Mouse (Mus musculus) CH12.LX (cell line): ENCODE data around the gene Ptprm. TPM values are rescaled to one million over a fixed set of nuclear protein-coding genes. Genes with fewer than 3 reads are reported as not detected.

Source experiments
- DNase-seq: peaks from one replicate; pipeline ENCODE4 v3.0.0-alpha.2; 2013; ENCODE audit errors: extremely low read depth
- H3K27ac ChIP-seq: 2 replicates; pipeline ENCODE4 v1.5.1; 2012; ENCODE audit warnings: low read depth, mild to moderate bottlenecking, control low read depth, moderate library complexity; ENCODE audit not compliant: insufficient read depth
- H3K27me3 ChIP-seq: replicated peaks from 2 replicates; pipeline ENCODE3; 2012; ENCODE audit warnings: inconsistent platforms
- H3K36me3 ChIP-seq, 2 experiments: replicated peaks in 1 of 2; 2 replicates each; pipeline versions ENCODE3 to v1.6.1; 2012; ENCODE audit warnings: inconsistent platforms in 1 of 2, low read length in 1 of 2, mild to moderate bottlenecking in 1 of 2, mixed read lengths in 1 of 2, moderate library complexity in 1 of 2; ENCODE audit not compliant: control insufficient read depth in 1 of 2, insufficient read depth in 1 of 2
- H3K4me1 ChIP-seq, 2 experiments: 2 replicates each; pipeline ENCODE4 v1.6.1; 2012; ENCODE audit warnings: inconsistent platforms in 1 of 2, moderate library complexity in 1 of 2; ENCODE audit not compliant: insufficient read depth in 2 of 2, control insufficient read depth in 1 of 2
- H3K4me2 ChIP-seq: 2 replicates; pipeline ENCODE4 v1.6.1; 2012; ENCODE audit warnings: low read depth, mild to moderate bottlenecking, control low read depth; ENCODE audit not compliant: poor library complexity, insufficient read depth, severe bottlenecking
- H3K4me3 ChIP-seq, 3 experiments: fragments of 150-350 bp in 1 of 3; sonication (generic) in 1 of 3; replicated peaks in 1 of 3; 2 replicates each; pipeline versions ENCODE3 to v1.5.1; 2011 to 2012; ENCODE audit warnings: low read depth in 2 of 3, low read length in 2 of 3, mild to moderate bottlenecking in 2 of 3, moderate library complexity in 2 of 3, control low read depth in 1 of 3, improper control_type of control experiment in 1 of 3, inconsistent platforms in 1 of 3, mixed read lengths in 1 of 3; ENCODE audit not compliant: poor library complexity in 1 of 3
- H3K79me2 ChIP-seq: replicated peaks from 2 replicates; pipeline ENCODE4 v1.6.1; 2012; ENCODE audit warnings: mild to moderate bottlenecking, moderate library complexity; ENCODE audit not compliant: control insufficient read depth, poor library complexity, insufficient read depth, severe bottlenecking; ENCODE audit errors: extremely low read depth
- H3K9ac ChIP-seq: 2 replicates; pipeline ENCODE4 v1.6.1; 2012; ENCODE audit warnings: low read depth, mild to moderate bottlenecking, control low read depth, moderate library complexity; ENCODE audit not compliant: insufficient read depth
- H3K9me3 ChIP-seq: replicated peaks from 2 replicates; pipeline ENCODE3; 2012; ENCODE audit warnings: low read length, inconsistent platforms, mixed read lengths
- GABPA ChIP-seq: IDR thresholded peaks from 2 replicates; pipeline ENCODE4 v1.6.1; 2012; ENCODE audit warnings: low read depth, low read length, improper control_type of control experiment, inconsistent platforms; ENCODE audit not compliant: insufficient replicate concordance
- HCFC1 ChIP-seq: IDR thresholded peaks from 2 replicates; pipeline ENCODE4 v1.6.1; 2012; ENCODE audit warnings: low read depth, mild to moderate bottlenecking, inconsistent platforms, low read length, improper control_type of control experiment
- JUND ChIP-seq: conservative IDR thresholded peaks from 2 replicates; pipeline ENCODE4 v1.6.1; 2011; ENCODE audit warnings: low read depth, low read length, improper control_type of control experiment
- MAFK ChIP-seq: IDR thresholded peaks from 2 replicates; pipeline ENCODE4 v1.6.1; 2011; ENCODE audit warnings: low read length, improper control_type of control experiment; ENCODE audit not compliant: insufficient replicate concordance
- MAX ChIP-seq: IDR thresholded peaks from 2 replicates; pipeline ENCODE4 v1.6.1; 2011; ENCODE audit warnings: low read length, improper control_type of control experiment
- MEF2A ChIP-seq: IDR thresholded peaks from 2 replicates; pipeline ENCODE4 v1.6.1; 2014; ENCODE audit warnings: low read depth, mild to moderate bottlenecking, inconsistent platforms, low read length, improper control_type of control experiment, borderline replicate concordance
- MXI1 ChIP-seq: IDR thresholded peaks from 2 replicates; pipeline ENCODE4 v1.6.1; 2011; ENCODE audit warnings: mild to moderate bottlenecking, low read depth, low read length, improper control_type of control experiment
- MYC ChIP-seq: IDR thresholded peaks from 2 replicates; pipeline ENCODE4 v1.6.1; 2011; ENCODE audit warnings: low read depth, mild to moderate bottlenecking, improper control_type of control experiment, low read length
- NRF1 ChIP-seq: IDR thresholded peaks from 2 replicates; pipeline ENCODE4 v1.6.1; 2014; ENCODE audit warnings: low read depth, mild to moderate bottlenecking, inconsistent platforms, low read length, improper control_type of control experiment, moderate library complexity
- RCOR1 ChIP-seq: conservative IDR thresholded peaks from 2 replicates; pipeline ENCODE4 v1.6.1; 2012; ENCODE audit warnings: low read depth, mild to moderate bottlenecking, inconsistent platforms, low read length, improper control_type of control experiment
- SIN3A ChIP-seq: IDR thresholded peaks from 2 replicates; pipeline ENCODE4 v1.6.1; 2012; ENCODE audit warnings: low read length, improper control_type of control experiment, inconsistent platforms
- SMC3 ChIP-seq: IDR thresholded peaks from 2 replicates; pipeline ENCODE4 v1.6.1; 2011; ENCODE audit warnings: low read depth, low read length, improper control_type of control experiment
- TCF12 ChIP-seq: IDR thresholded peaks from 2 replicates; pipeline ENCODE4 v1.6.1; 2014; ENCODE audit warnings: low read depth, mild to moderate bottlenecking, inconsistent platforms, low read length, improper control_type of control experiment
- USF2 ChIP-seq: conservative IDR thresholded peaks from 2 replicates; pipeline ENCODE4 v1.6.1; 2011; ENCODE audit warnings: low read depth, low read length, improper control_type of control experiment
- ZKSCAN1 ChIP-seq: IDR thresholded peaks from 2 replicates; pipeline ENCODE4 v1.6.1; 2012; ENCODE audit warnings: low read depth, inconsistent platforms, low read length, improper control_type of control experiment, borderline replicate concordance
- ZMIZ1 ChIP-seq: IDR thresholded peaks from 2 replicates; pipeline ENCODE4 v1.6.1; 2012; ENCODE audit warnings: low read depth, mild to moderate bottlenecking, inconsistent platforms, low read length, improper control_type of control experiment
- ZNF384 ChIP-seq: IDR thresholded peaks from 2 replicates; pipeline ENCODE4 v1.6.1; 2012; ENCODE audit warnings: low read depth, low read length, improper control_type of control experiment, inconsistent platforms
- dilution Hi-C: fragments of 300-500 bp; cut with MboI; formaldehyde crosslinking; loops from 2 replicates; pipeline ENCODE4 v1.14.3; 2020; ENCODE audit warnings: low sequenced_read_pairs; ENCODE audit not compliant: extremely low pct_unique_long_range_greater_than_20kb, extremely low pct_ligation_motif_present
- in situ Hi-C: fragments of 300-500 bp; cut with MboI; formaldehyde crosslinking; loops from 3 replicates; pipeline ENCODE4 v1.14.3; 2019; ENCODE audit warnings: low sequenced_read_pairs, low pct_ligation_motif_present, low pct_unique_long_range_greater_than_20kb, mixed read lengths
- polyA plus RNA-seq: library from polyadenylated mRNA; unstranded; fragments of >175 nt; gene quantifications from 2 replicates; pipeline ENCODE4 v1.2.1, GENCODE M21; 2012; ENCODE audit warnings: low read depth; ENCODE audit not compliant: insufficient read length
- total RNA-seq, 2 experiments: library from RNA; depleted of rRNA; stranded (reverse); fragments of 300-350 nt in 1 of 2; fragments of >200 nt in 1 of 2; gene quantifications; 2 replicates each; pipeline ENCODE4 v1.2.3; 2012 to 2014

Gene Ptprm
- total and polyA plus RNA-seq, 3 experiments, result not detected

- H3K4me3 ChIP-seq, result no peak overlapping the region
- dilution Hi-C loops (no loop called here), in situ Hi-C loops (no loop called here)
- no peak for DNase-seq
- no peaks in the 10 kb centered on the region for H3K36me3 ChIP-seq
- H3K27ac ChIP-seq, result no peak overlapping the region
- no peaks in the 10 kb centered on the region for H3K27me3 ChIP-seq
- H3K4me2 ChIP-seq, result no peak overlapping the region
- TF ChIP-seq ZMIZ1 (no peak), JUND (no peak), ZKSCAN1 (no peak), MYC (no peak), SIN3A (no peak), MXI1 (no peak), HCFC1 (no peak), ZNF384 (no peak), MEF2A (no peak), SMC3 (no peak), MAFK (no peak), USF2 (no peak), TCF12 (no peak), NRF1 (no peak), RCOR1 (no peak), GABPA (no peak)
- H3K9me3 ChIP-seq, result peaks cover 68% of the 10 kb centered on the region
- H3K79me2 ChIP-seq, result no peaks in the 10 kb centered on the region
- no peak overlapping the region for H3K9ac ChIP-seq
- H3K4me1 ChIP-seq, result no peaks in the 10 kb centered on the region
These were observed 167.4 kb downstream of the Ptprm start for GRCm38 (mm10) chr17:67186879-67187278.

GRCm38 (mm10) chr17:67185942-67186341 is 168.3 kb downstream of the Ptprm start:
- no peak for DNase-seq
- H3K9me3 ChIP-seq, result peaks cover 68% of the 10 kb centered on the region
- TF ChIP-seq HCFC1, result no peak
- no peak for TF ChIP-seq JUND
- TF ChIP-seq MXI1, result no peak
- no peak for TF ChIP-seq SIN3A
- no peak for TF ChIP-seq USF2
- TF ChIP-seq TCF12, result no peak
- TF ChIP-seq MEF2A, result no peak
- no peak for TF ChIP-seq MAX
- TF ChIP-seq GABPA, result no peak

More at GRCm38 (mm10) chr17:67185942-67186341, 168.3 kb downstream of the Ptprm start:
- no peak overlapping the region for H3K27ac ChIP-seq
- no peak overlapping the region for H3K9ac ChIP-seq
- no peaks in the 10 kb centered on the region for H3K27me3 ChIP-seq
- no peaks in the 10 kb centered on the region for H3K4me1 ChIP-seq
- dilution Hi-C loops, result no loop called here
- no peak overlapping the region for H3K4me2 ChIP-seq
- H3K79me2 ChIP-seq, result no peaks in the 10 kb centered on the region
- H3K4me3 ChIP-seq, result no peak overlapping the region
- H3K36me3 ChIP-seq, result no peaks in the 10 kb centered on the region
- in situ Hi-C loops, result no loop called here
